Mouse (Mus musculus) neutrophil, adult 83 days (primary cell): ENCODE results near the gene Ctsm. TPM values are rescaled to one million over a fixed set of nuclear protein-coding genes. Genes with fewer than 3 reads are reported as not detected.

Experiments used
- total RNA-seq, 2 experiments: library from RNA; stranded (reverse); gene quantifications; one replicate each; pipeline ENCODE4 v1.2.4; 2023

The Ctsm gene
- not detected for total RNA-seq

DNA sequence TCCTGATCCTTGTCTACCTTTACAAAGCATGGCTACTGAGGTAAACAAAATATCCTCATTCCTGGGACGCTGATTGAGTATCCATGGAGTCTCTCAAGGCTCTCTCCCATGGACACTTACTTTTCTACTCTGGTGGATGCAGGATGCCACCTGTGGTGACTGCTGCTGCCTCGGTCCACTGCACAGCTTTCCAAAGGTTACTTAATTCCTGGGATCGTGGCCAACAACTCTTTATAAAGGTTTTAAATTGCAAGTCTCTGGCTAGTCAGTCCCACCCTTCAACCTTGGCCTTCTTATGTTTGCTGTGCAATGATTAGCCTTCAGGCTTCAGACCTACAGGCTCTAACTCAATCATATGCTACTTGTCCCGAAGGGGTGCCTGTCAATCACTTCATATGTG lies at the start of gene Ctsm:
TSS of gene Ctsm (minus strand) at position 209 of the 400 bp plus-strand sequence.

DNA sequence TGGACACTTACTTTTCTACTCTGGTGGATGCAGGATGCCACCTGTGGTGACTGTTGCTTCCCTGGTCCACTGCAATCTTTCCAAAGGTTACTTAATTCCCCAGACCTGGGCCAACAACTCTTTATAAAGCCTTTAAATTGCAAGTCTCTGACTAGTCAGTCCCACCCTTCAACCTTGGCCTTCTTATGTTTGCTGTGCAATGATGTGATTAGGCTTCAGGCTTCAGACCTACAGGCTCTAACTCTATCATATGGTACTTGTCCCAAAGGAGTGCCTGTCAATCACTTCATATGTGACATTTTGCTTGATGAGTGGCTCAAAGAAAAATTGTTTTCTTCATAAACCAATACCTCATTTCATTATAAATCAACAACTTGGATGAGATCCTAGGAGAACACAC lies 28.4 kb upstream of the Ctsm start, which contains the start of gene Cts3:
TSS of gene Cts3 (minus strand) at position 101 of the 400 bp plus-strand sequence.

GRCm38 (mm10) chr13:61568074-61568473 lies 26.4 kb upstream of the Ctsm start, which contains the start of gene Gm49352:
TSS of gene Gm49352 (minus strand) at chr13:61568174.

Other genes starting within 250 kb of the Ctsm start
- gene Cts7, start 183.6 kb downstream of the Ctsm start, total RNA-seq: not detected
- not detected for gene Gm49352, start 26.3 kb upstream of the Ctsm start, total RNA-seq
- not detected for gene Cts3, start 28.3 kb upstream of the Ctsm start, total RNA-seq